Mouse (Mus musculus) T-helper 17 cell (primary cell): ENCODE measurements around the gene B3galt5.
"Not testable (repeated sequence)": the region's sequence is repeated elsewhere in the genome, so short reads cannot be mapped to it uniquely, and the experiment has no call there.

Experiments
- in situ Hi-C, 2 experiments: fragments of 300-600 bp; cut with MboI, MseI; formaldehyde crosslinking; loops; 1 replicate in 1 of 2; 2 replicates in 1 of 2; pipeline ENCODE4 v1.15.1; 2025; ENCODE audit warnings: high pct_unique_total_duplicates in 2 of 2

The B3galt5 gene

DNA sequence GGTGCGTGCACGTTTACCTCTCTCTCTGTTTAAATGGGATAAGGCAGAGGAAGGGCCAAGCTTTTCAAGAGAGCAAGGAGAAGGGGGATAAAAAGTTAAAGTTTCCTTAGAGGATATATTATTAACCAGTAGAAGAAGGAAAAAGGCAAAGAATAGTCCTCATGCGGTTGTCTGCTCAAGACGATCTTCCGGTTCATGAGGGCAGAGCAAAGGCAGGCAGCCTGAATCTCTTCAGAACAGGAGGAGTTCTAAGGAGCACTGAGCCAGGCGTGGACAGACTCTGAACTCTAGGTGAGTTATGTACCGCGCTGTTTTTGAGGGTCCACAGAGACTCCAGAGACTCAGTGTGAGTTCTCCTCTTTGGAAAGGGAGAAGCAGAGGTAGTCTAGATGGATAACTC is 22.8 kb downstream of the B3galt5 start:
- in situ Hi-C loops = no loop called here

DNA sequence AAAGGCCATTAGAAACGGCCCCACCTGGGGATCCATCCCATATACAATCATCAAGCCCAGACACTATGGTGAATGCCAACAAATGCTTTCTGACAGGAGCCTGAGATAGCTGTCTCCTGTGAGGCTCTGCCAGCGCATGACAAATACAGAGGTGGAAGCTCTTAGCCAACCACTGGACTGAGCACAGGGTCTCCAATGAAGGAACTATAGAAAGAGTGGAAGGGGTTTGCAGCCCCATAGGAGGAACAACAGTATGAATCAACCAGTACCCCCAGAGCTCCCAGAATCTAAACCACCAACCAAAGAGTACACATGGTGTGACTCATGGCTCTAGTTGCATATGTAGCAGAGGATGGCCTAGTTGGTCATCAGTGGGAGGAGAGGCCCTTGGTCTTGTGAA is 36.1 kb downstream of the B3galt5 start:
- in situ Hi-C loops = no loop called here

DNA sequence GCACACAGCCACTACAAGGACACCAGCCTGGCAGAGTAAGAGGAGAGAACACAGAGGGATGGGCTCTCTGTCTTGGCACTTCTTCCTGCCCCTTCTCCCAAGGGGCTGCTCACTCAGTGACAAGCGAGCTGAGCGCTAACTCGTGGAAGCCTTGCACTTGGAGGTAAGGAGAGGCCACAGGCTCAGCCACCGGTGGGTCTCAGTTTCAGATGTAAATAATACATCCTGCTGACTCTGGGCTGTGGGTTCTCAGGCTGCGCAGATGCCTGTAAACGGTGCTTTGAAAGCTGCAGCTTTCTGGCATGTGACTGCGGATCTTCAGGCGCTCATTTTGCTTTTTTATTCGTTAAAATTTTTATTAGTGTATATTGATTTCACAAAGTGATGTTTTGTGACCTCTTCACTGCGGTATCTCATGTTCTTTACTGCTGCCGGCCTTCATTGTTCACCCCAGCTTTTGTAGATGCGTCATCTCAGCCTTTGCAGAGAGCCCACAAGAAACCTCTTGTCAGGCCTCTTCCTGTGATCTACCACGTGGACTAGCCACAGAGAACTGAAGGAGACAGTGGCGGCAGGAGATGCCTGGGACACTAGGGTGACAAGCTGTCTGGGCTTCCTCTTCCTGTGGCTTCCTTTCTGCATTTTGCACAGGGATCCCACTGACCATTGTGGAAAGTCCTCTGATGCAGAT is 37.5 kb downstream of the B3galt5 start:
- in situ Hi-C loops = no loop called here

DNA sequence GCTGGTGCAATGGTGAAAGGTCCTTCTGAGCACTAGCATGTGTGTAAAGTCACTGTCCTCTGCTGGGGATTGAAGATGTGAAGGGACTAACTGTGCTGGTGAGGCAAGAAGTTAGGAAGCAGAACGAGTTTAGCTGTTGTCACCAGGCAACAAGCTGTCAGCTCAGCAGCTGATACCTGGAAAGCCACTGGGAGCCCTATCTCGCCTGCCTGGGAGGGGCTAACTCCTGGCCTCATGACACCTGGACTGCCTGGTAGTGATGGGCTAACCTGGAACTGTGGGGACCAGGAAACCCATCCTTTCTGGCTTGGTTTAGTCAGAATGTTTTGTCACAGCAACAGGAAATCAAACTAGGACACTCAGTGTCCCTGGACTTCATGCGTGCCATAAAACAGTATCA is 41.0 kb downstream of the B3galt5 start:
- in situ Hi-C loops = no loop called here

DNA sequence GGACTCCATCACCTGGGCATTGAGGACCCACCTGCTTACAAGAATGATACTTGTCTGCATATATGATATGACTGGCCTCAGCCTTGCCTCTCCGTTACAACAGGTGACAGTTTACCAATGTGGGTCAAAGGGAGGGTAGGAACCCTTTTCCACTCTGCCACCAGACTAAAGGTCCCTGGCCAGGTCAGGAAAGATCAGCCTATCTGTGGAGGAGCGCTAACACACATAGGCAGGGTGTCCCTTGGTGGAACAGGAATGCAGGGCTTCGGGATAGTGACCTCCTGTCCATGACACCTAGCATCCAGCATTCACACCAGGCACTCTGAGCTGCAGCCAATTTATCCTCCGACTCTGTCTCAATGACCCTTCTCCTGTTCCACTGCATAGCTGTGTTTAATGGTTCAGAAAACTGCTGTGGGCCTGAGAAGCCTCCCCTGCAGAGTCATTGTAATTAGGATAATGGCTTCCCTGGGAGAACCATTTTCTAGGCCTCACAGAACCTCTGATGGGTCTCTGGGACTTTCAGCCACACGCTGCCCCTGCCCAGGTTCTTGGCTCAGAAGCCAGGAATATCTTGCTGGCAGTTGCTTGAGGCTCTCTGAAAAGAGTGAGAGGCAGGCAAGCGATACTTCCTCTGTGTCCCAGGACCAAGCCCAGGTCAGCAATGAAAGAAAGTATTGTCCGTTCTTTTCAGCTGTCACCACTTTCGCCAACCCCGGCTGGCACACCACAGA is 43.1 kb downstream of the B3galt5 start:
- in situ Hi-C loops = no loop called here

DNA sequence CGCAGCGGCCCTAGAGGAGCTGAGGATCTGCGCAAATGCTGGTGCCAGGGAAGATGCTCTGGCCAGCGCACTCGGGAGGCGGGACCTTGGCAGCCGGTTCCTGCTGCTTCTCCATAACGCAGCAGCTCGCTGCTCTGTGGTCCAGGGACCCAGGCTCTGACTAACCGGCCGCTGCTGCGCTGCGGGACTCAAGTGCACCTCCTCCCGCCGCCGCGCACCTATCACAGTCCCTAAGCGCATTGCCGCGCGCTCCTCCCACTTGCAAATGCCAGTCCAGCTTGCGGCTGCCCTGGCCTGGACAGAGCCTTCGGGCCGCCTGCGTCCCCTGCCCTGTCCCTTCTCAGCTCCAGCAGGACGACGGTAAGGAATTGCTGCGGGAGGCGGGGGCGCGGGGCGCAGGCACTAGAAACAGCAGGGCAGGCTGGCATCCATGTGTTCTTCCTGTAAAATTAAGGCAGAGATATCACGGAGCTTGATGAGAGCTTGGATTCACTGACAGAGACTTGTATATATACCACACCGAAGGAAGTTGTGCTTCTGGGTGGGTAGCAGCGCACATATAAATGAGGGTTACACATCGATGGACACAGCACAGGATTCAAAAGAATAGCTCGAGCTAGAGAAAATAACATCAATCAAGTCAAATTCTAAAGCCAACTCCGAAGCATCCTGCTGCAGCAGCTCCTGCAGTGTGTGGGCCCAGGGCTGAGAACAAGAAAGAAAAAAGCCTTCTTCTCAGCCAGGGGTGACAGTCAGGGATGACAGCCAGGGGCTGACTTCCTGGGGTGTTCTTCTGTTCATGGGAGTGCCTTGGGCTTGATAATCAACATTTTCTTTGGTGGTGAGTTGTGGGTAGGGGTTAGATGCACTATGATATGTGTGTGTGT is 45.4 kb downstream of the B3galt5 start:
- in situ Hi-C loops = no loop called here

DNA sequence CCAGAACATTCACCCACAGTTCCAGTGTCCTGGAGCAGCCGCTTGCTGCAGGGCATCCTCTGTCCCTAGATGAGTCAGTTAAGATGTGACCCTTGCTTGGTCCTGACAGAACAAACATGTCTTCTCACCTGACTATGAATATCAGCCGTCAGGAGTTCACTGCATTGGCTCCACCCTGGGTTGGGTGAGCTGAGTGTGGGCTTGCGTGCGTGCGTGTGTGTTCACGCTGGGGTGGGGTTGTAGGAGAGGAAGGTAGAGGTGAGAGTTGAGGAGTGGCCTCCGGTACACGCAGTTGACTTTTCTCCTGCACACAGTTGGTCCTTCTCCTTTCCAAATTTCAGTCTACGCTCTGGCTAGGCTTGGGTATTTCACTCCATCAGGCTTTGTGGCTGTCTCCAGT is 47.0 kb downstream of the B3galt5 start:
- in situ Hi-C loops = no loop called here

DNA sequence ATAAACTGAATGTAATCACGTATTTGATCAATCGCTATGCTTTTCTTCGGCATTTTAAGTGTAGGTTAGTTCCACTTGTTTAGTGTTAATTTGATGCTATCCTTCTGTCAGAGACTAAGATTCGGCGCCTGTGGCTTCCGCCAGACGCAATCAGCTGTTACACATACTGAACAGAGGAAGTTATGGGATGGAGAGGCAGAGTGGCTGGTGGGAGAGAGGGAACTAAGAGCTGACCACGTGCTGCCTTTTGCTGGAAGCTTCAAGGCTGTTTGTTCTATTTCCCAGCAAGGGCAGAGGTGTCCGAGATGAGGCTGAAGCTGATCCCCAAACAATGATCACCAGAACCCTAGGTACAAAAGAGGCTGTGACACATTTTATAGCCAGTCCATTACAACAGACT is 56.3 kb downstream of the B3galt5 start:
- in situ Hi-C loops = loop anchor here in 1 of 2 experiments (10.0 kb wide), 1 partner anchor 837 kb away; no protein-coding TSS in a partner anchor

DNA sequence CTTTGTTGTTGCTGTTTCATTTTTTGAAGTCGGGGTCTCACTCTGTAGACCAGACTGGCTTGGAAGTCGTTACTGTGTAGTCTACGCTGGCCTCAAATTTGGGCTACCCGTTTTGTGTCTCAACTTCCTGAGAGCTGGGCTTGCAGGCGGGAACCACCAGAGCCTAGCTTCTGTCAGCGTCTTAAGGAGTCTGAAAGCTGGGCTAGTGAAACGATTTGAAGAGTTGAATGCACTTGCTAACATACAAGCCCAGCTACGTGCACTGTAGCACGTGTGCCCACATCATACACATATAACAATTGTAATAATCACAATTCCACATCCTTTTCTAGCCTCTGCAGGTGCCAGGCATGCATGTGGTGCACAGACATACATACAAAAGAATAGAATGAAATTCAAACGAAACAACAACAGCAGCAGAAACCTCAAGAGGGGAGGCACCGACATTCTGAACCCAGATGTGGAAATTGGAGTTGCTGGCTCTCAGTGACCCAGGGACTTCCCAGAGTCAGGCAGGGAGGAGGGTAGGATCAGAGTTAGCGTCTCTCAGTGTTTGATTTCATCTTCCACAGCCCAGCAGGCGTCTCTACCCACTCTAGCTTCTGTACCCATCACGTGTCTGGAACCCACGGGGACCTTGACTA is 57.1 kb downstream of the B3galt5 start:
- in situ Hi-C loops = loop anchor here in 1 of 2 experiments (10.0 kb wide), 1 partner anchor 838 kb away; no protein-coding TSS in a partner anchor

DNA sequence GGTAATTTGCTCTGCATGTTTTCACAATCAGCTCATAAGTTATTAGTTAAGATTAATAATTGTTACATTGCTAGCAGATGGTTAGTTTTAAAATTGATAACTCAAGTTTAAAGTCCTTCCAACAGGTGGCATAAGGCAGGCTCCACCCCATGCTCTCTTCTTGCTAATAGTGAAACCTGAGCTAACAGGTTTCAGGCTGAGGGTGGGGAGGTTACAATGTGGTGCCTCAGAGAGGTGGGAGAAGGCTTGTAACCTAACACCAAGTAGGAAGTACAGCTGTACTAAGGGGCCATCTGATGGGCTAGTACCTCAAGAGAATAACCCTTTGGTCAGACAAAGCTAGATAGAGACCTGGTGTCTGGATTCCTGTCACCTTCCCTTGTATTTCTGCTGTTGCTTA is 62.5 kb downstream of the B3galt5 start:
- in situ Hi-C loops = loop anchor here in 1 of 2 experiments (10.0 kb wide), 1 partner anchor 843 kb away; no protein-coding TSS in a partner anchor

DNA sequence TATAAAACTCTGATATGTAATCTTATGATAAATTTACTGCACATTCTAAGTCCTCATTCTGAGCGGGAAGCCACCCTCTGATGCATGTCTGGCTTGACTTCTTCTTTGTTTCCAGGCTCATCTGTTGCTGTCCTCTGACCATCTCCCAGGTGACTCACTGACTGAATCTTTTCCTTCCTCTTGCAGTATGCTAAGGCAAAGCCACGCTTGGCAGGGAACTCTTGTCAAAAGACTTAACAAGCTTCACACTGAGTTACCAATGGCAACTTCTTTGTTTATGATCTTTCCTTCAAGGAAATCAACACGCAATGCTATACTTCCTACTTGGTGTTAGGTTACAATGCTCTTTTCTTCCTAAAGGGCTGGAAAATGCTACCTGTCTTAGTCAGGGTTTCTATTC is 63.0 kb downstream of the B3galt5 start:
- in situ Hi-C loops = loop anchor here in 1 of 2 experiments (10.0 kb wide), 1 partner anchor 844 kb away; no protein-coding TSS in a partner anchor

DNA sequence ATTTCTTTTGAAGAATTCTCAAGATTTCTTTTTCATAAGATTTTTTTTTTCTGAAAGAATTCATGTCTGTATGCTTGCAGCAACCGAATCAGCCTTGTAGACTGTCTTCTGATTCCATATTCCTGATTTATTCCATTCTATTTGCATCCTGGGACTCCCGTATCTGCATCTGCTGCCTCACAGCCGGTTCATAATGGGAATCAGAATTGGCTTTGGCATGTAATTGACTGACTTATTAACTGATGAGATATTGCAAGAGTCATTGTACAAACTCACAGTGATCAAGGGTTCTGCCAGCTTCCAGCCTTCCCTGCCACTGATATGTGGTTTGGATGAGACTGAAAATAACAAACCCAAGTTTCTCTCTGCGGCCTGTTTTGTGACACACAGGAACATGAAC is 67.8 kb downstream of the B3galt5 start:
- in situ Hi-C loops = no loop called here

DNA sequence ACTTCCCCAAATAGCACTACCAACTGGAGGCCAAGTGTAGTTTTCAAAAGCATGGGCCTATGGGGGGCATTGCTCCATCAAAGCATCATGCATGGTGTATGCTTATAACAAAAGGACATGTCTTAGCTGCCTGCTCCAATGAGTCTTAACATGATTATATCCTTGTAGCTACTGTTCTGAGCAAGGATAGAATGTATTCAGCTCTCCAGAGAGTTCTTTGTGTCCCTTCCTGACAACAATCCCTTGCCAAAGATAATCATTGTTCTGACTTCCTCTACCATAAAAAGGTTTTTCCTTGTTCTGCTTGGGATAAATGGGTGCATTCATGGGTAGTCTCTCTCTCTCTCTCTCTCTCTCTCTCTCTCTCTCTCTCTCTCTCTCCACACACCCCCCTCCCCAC is 68.8 kb downstream of the B3galt5 start:
- in situ Hi-C loops = no loop called here

DNA sequence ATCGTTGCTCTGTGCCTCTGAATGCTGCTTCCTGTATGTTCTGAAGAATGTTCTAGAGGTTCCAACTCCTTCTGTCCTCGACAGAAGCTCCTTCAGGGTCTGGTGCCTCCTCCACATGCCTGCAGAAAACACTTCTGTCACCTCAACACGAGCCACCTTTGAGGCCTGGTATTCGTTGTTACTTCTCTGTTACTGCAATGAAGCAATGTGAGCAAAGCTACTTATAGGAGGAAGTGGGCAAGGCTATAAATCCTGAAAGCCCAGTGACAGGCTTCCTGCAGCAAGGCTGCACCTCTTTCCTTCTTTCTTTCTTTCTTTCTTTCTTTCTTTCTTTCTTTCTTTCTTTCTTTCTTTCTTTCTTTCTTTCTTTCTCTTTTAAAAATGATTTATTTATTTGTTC is 71.3 kb downstream of the B3galt5 start:
- in situ Hi-C loops = no loop called here

DNA sequence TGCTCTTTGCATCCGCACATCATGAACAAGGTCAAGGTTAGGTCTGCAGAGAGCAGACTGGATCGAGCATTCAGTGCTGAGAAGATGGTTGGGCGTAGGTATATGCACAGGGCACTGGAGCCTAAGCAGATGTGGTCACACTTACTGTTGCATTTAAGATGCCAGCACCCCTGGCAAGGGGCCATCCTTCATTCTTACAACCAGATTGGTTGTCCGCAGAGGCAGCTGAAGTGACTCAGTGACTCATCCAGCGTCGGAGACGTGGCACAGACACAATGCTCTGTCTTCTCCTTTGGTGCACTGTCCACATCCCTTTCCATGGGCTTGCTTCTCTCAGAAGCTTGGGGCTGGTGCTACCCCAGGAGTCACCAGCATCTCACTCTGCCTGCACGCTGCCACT is 82.2 kb downstream of the B3galt5 start:
- in situ Hi-C loops = no loop called here

DNA sequence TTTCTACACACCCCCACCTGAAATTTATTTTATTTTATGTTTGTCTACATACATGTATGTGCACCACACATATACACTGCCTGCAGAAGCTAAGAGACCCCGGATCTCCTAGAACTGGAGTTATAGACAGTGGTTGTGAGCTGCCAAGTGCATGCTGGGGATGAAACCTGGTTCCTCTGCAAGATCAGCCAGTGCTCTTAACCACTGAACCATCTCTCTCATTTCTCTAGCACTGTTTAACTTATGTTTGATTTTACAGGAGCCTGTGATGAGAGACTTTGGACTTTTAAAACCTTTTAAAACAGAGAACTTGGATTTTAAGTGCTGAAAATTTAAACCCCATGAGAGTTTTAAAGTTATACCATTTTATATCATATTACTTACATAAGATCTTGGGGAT is 87.1 kb downstream of the B3galt5 start:
- in situ Hi-C loops = no loop called here

DNA sequence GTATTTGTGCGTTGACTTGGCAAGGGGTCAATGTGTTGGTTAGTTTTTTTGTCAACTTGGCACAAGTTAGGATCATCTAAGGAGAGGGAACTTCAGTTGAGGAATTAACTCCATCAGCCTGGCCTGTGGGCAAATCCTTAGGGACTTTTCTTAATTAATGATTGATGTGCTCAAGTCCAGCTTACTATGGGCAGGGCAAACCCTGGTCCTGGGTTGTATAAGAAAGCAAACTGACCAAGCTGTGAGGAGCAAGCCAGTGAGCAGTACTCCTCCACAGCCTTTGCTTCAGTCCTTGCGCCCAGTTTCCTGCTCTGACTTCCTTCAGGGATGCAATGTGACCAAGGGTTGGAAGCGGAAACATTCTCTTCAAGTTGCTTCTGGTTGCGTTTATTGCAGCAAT is 87.6 kb downstream of the B3galt5 start:
- in situ Hi-C loops = no loop called here

DNA sequence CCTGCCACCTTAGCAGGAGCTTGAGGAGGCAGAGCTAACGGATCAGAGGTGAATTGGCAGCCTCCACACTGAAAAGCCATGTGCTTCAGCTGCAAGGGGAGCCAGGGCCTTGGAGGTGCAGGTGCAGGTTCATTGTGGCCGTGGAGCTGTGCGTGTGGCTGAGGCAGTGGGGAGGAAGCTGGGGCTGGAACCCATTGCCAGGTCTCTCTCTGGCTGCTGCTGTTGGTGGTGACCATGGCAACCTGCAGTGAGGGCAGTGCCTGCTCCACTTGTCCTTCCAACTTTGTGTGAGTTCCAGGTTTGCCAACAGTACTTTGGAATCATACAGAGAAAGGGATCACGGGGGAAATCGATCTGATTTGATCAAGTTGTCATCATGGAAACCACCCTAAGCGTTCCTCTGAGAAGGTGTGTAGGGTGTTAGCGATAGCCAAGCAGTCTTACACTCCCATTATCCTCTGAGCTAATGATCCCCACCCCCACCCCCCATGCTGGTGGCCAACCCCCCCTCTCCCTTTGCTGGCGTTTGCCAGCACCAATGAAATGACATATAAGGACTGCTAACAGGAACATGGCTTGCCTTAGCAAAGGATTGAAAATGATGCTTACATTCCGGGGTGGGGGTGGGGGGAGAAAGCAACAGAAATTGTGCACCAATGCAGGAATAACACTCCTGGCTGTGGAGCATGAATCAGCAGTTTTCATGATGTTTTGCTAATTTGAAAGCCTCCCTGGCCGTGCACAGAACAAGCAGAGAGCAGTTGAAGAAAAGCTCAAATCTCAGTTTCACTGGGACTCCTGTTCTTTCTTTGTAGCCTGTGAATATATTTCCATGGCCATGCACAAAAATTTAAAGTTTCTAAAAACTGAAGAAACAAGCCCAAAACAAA is 90.8 kb downstream of the B3galt5 start:
- in situ Hi-C loops = no loop called here

DNA sequence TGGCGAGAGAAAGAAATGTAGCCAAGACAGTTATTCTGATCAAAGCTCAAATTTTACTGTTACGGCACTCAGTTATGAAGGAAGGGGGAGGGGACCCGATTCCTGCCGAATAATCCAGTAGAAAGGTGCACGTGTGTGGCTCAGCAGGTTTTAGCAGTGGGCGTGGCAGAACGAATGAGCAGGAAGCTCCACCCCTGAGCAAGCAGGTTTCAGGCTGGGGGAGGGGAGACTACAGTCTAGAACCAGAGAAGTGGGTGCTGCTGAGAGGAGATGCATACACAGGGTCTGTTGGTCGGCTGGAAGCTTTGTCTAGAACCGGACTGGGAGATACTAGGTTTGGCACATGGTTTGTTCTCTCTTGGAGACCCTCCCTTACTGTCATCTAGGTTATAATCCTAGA is 91.7 kb downstream of the B3galt5 start:
- in situ Hi-C loops = not testable (repeated sequence)

DNA sequence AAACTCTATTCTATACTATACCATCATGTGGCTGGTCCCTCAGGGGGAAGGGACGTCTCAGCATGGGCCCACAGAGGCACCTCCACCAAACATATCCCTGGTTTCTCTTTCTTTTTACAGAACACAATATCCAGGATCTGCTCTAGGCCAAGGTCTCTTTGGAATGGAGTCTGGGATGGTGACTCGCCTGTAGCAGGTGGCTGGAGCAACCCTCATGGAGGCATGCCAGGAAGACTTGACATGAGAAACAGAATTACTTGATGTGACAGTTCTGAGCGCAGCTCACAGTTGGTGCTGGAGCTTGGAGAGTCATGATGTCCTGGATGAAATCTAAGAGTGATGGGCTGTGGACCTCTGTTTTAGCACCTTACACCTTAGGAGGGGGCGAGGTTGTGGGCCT is 104.0 kb downstream of the B3galt5 start:
- in situ Hi-C loops = no loop called here
